Mouse (Mus musculus) hematopoietic stem cell, adult 5-6 weeks (primary cell): ENCODE results near the gene D1Ertd622e. TPM values are rescaled to one million over a fixed set of nuclear protein-coding genes. Genes with fewer than 3 reads are reported as not detected.

ENCODE experiments used
- ATAC-seq, 2 experiments: fragments of 125-278 bp in 1 of 2; replicated peaks in 1 of 2; 2 replicates each; pipeline ENCODE4 v1.8.0; 2016 to 2017; ENCODE audit warnings: inconsistent platforms in 2 of 2, mild to moderate bottlenecking in 2 of 2, moderate number of reproducible peaks in 2 of 2, low read depth in 1 of 2, moderate TSS enrichment in 1 of 2; ENCODE audit not compliant: low FRiP score in 2 of 2, poor library complexity in 2 of 2, severe bottlenecking in 2 of 2, insufficient read depth in 1 of 2, low TSS enrichment in 1 of 2
- total RNA-seq: library from RNA; stranded (forward); fragments of 172-1452, 232-1000 nt; gene quantifications from 2 replicates; pipeline ENCODE4 v1.2.3, GENCODE M21; 2017

D1Ertd622e gene
- total RNA-seq, 1 experiment from 2014 or later: 34.4 TPM

DNA sequence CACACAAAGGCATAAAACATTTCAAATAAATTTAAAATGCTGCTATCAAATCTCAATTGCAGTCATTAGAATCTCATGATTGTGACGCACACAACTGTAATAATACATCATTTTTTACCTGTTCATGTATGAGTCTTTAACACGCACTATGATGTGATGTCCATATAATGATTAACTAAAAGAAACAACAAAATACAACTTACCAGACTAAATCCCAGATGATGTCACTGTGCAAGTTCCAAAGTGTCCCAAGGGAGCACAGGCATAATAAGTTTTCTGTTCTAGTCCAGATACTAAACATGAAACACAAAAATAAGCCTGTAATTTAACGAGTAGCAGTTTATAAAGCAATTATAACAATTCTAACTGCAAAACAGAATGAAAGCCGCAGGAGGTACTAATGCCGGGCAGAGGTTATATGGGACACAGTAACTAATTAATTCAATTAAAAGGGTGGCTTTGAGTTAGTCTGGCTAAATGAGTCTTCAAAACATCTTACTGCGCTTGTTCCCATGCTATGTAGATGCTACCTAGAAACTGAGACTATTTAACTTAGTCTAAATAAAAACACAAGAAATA is 7.4 kb downstream of the D1Ertd622e start:
- ATAC-seq: no peak

DNA sequence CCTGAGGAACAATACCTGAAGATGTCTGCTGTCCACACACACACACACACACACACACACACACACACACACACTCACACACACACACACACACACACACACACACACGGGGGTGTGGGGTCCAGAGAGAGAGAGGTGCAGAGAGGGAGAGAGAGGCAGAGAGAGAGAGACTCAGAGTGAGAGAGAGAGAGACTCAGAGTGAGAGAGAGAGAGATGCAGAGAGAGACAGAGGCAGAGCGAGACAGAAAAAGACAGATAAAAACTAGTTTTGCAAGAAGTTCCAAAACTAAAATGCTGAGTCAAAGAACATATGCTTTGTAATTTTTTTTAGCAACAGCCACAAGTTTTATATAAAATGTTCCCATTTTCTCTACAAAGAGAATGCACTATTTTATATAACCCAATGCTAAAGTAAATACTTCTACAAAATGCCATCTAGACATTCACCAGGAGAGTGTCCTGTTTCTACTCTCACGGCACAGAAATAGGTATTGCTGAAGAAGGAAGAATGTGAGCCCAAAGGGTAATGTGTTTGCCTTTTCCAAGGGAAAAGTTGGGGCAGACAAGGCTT is 11.2 kb downstream of the D1Ertd622e start:
- ATAC-seq: no peak

DNA sequence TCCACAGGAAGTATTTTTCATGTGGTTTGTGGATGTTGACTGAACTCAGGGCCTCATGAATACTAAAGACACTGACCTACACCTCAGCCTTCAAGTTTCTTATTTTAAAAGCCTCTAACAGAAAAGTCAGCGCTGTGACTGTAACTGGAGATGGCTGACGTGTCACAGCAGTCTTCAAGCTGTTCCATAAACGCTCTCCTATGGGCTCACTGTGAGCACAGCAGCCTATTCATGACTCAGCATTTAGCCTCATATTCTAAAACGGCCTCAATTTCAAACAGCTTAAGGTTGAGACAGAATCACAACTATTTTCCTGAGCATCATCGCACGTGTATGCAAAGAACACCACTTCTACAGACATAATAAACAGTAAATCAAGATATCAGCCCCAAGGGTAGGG is 11.8 kb downstream of the D1Ertd622e start:
- peak; percentile 84 to 91 for ATAC-seq

- ATAC-seq: no peak
These were observed 14.8 kb downstream of the D1Ertd622e start for GRCm38 (mm10) chr1:97647037-97647436.

- ATAC-seq: no peak
These were observed 27.8 kb downstream of the D1Ertd622e start for GRCm38 (mm10) chr1:97634104-97634503.

- ATAC-seq: peak; percentile 92 to 97
These were observed 29.2 kb downstream of the D1Ertd622e start for GRCm38 (mm10) chr1:97632545-97633256.

GRCm38 (mm10) chr1:97631843-97632470 is 29.9 kb downstream of the D1Ertd622e start:
- peak in 1 of 2 experiments; percentile 38; a peak in 1 of 4 replicates for ATAC-seq

DNA sequence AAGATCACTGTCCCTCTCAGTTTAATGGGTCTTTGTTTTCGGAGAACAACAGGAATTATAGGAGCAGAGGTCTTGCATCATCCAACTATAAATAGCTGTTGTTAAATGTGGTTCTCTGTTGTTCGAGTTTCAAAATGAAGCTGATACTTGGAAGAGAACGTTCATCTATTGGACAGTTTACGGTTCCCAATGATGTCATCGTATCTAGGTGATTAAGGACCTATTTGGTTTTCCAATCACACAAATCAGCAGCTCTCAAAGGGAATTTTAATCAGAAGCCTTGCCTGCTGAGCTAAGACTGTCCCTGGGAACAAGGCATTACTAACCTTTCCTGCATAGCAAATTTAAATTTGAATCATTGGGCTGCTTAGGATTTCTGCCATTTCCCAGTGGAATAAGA is 31.7 kb downstream of the D1Ertd622e start:
- no peak for ATAC-seq

GRCm38 (mm10) chr1:97628859-97629258 is 33.0 kb downstream of the D1Ertd622e start:
- no peak for ATAC-seq

DNA sequence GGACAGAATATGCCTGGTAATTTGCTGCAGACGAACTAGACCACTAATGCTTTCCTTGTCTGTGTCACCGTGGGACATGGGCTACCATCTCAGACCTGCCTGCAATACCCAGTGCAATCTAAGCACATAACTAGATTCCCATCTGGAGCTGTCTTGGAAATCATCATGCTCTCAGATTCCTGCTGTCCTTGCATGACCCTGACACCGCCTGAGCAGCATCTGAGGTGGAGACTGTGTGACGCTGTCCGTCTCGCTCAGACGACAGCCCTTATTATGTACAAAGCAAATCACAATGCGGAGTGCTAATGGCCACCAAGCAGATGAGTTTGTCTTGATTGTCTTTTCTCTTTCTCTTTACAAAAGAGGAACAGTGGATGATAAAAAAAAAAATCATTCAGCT is 33.9 kb downstream of the D1Ertd622e start:
- no peak for ATAC-seq

GRCm38 (mm10) chr1:97625427-97625826 is 36.4 kb downstream of the D1Ertd622e start:
- no peak for ATAC-seq

DNA sequence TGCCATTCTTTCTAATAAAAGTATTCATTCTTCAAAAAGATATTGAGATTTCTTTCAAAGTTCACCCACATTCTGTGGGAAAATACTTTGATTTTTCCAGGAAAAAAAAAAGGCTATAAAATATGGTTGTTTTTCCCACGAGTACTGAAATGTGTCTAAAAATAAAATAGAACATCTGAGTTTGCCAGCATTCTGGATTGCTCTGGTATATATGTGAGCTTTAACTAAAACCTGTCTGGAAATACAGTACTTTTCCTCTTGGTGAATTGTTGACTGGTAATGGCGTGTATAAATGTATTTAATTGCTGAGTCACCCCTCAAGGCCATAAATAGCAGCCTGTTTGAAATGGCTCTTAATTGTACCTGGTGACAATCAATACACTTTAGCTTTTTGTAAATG is 37.5 kb downstream of the D1Ertd622e start:
- no peak for ATAC-seq

DNA sequence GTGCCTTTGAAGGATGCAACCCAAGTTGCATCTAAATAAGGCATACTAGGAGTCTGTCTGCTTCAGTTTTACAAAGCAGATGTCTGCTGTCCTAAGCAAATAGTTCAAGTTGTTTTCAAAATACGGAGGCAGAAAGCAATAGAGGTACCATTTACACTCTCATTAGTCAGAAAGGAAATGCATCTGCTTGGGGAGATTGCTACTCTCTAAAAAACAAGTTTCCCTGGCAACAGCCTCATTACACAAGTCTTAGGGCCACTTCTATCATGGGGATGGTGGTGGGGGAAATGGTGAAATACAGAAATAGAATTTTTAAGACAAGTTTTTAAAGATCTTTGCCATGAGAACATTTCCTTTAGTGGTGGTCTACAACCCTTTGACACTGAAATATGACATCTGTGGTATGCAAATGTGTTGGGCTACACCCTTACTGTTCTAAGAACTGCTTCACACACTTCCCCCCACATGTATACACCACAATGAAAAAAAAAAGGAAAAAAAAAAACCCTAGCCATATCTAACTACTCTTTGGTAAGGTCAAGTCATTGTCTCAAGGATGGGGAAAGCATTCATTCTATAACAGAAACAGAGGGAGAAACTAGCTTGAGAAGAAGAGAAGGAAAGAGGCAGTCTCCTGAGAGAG is 38.5 kb downstream of the D1Ertd622e start:
- ATAC-seq: peak; percentile 85 to 88

GRCm38 (mm10) chr1:97622574-97623208 is 39.2 kb downstream of the D1Ertd622e start:
- ATAC-seq: no peak

DNA sequence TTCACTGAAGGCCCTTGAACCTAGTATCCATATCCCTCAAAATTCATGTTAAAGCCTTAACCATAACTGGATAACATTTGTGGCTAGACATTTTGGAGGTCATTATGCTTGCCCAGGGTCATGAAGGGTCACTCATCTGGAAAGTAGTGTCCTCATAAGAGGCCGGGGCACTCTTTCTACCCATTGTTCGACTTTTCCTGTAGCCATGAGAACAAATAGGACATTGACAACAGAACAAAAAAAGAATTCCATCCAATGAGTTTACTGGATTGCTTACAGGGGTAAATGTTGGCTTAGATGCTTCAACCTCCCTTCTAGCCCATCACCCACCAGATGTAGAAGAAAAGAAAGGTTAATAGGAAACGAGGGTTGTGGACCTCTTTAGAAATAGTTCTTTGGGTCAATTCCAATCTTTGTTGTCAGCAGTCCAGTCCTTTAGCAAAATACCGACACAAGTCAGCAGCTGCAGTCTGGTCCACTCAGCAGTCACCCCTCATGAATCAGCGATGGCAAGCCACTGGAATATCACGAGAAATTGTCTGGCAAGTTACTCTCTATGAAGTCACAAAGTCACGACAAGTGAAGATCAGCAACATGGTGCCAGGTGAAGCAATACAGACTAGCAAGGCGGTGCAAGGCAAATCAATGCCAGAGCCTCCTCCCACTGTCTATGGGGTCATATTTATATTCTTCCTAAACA is 42.1 kb downstream of the D1Ertd622e start:
- ATAC-seq: no peak

DNA sequence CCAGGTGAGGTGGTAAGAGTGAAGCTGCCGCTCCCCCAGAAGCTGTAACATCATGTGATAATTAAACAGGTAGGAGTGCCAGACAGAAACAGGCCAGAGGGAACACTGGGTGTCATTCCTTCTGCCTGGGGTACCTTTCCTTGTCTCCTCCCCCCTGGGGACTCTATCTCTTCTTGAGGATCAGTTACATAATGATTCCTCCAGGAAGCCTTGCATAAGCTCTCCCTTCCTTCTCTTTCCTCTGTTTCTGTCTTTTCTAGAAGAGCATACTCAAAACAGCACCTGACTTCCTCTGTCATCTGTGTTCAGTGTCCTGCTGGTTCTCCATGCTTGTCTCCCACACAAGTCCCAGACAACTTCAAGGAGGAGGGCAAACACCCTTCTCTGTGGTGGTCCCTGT is 46.3 kb downstream of the D1Ertd622e start:
- no peak for ATAC-seq
